Mouse (Mus musculus) spleen, adult 18-20 months (tissue): ENCODE data around the gene Sema6d.

ENCODE experiments used
- DNase-seq, 2 experiments: peaks; one replicate each; pipeline ENCODE4 v3.0.0; 2022; ENCODE audit warnings: mixed read lengths in 2 of 2

The Sema6d gene

GRCm38 (mm10) chr2:124089813-124090230 lies at the start of gene Sema6d:
Sema6d (plus strand) TSS chr2:124089969.
- DNase-seq: no peak

- DNase-seq: no peak
Observed at GRCm38 (mm10) chr2:124059910-124060309, 29.9 kb upstream of the Sema6d start.

- no peak for DNase-seq
Observed at GRCm38 (mm10) chr2:124068380-124068779, 21.4 kb upstream of the Sema6d start.

- no peak for DNase-seq
Observed at GRCm38 (mm10) chr2:124070664-124071063, 19.1 kb upstream of the Sema6d start.

- DNase-seq: no peak
Observed at GRCm38 (mm10) chr2:124071380-124071779, 18.4 kb upstream of the Sema6d start.

- DNase-seq: no peak
Observed at GRCm38 (mm10) chr2:124090231-124091141, 717 bp downstream of the Sema6d start.

GRCm38 (mm10) chr2:124099697-124100096 lies 9.9 kb downstream of the Sema6d start:
- DNase-seq: no peak

- no peak for DNase-seq
Observed at GRCm38 (mm10) chr2:124100486-124101200, 10.9 kb downstream of the Sema6d start.

- DNase-seq: no peak
Observed at GRCm38 (mm10) chr2:124101201-124101517, 11.4 kb downstream of the Sema6d start.

GRCm38 (mm10) chr2:124101580-124101979 lies 11.8 kb downstream of the Sema6d start:
- DNase-seq: no peak

- DNase-seq: no peak
Observed at GRCm38 (mm10) chr2:124103277-124103676, 13.5 kb downstream of the Sema6d start.

GRCm38 (mm10) chr2:124118469-124119243 lies 28.9 kb downstream of the Sema6d start:
- no peak for DNase-seq

- DNase-seq: no peak
Observed at GRCm38 (mm10) chr2:124120355-124120754, 30.6 kb downstream of the Sema6d start.

- DNase-seq: no peak
Observed at GRCm38 (mm10) chr2:124121539-124121938, 31.8 kb downstream of the Sema6d start.

GRCm38 (mm10) chr2:124125504-124125903 lies 35.7 kb downstream of the Sema6d start:
- no peak for DNase-seq

- no peak for DNase-seq
Observed at GRCm38 (mm10) chr2:124126853-124127252, 37.1 kb downstream of the Sema6d start.

- no peak for DNase-seq
Observed at GRCm38 (mm10) chr2:124130876-124131275, 41.1 kb downstream of the Sema6d start.

- DNase-seq: no peak
Observed at GRCm38 (mm10) chr2:124141510-124142044, 51.8 kb downstream of the Sema6d start.

- no peak for DNase-seq
Observed at GRCm38 (mm10) chr2:124145528-124145927, 55.8 kb downstream of the Sema6d start.

- DNase-seq: no peak
Observed at GRCm38 (mm10) chr2:124158158-124158557, 68.4 kb downstream of the Sema6d start.

GRCm38 (mm10) chr2:124162001-124162599 lies 72.3 kb downstream of the Sema6d start:
- no peak for DNase-seq

GRCm38 (mm10) chr2:124168411-124168810 lies 78.6 kb downstream of the Sema6d start:
- DNase-seq: no peak

- no peak for DNase-seq
Observed at GRCm38 (mm10) chr2:124171718-124172117, 81.9 kb downstream of the Sema6d start.
